Mouse (Mus musculus) mammary gland, adult 2 months (tissue): Measurements from ENCODE around the gene Vwa5b1. TPM values are rescaled to one million over a fixed set of nuclear protein-coding genes. Genes with fewer than 3 reads are reported as not detected.

Source experiments
- polyA plus RNA-seq: library from polyadenylated mRNA; depleted of rRNA; stranded (reverse); fragments of >200 nt; gene quantifications from 2 replicates; pipeline ENCODE4 v1.2.3, GENCODE M21; 2012; ENCODE audit warnings: low replicate concordance; rRNA removed

Vwa5b1 gene
- polyA plus RNA-seq, result not detected in 2 replicates

DNA sequence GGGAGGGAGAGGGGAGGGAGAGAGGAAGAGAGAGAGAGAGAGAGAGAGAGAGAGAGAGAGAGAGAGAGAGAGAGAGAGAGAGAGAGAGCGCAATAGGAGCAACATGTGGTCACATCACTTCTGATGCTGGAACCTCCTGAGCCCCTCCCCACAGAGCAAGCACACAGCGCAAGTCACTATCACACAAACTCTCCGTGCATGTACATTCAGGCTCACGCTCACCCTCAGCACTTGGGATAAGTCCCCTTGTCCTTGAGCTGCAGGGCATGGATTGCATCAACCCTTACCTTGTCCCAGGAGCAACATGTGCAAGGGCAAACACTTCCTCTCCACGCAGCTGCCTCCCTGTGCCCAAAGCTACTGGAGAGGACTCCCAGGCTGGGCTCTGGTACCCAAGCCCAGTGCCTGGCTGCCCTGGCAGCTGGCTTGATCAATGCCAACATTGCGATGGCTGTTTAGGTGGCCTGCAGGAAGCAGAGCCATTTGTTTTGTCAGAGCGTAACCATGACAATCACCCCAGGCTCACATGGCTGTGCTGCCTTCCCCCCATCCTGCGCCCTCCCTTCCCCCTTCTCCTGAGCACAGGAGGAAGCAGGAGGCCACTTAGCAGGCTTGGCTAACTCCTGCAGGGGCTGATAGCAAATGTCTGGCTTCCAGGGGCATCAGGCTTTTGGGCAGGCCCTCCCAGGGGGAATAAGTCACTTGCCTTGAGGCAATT is at the start of gene Vwa5b1:
Gene Vwa5b1 (minus strand): TSS at position 457 of the 718 bp plus-strand sequence.

Other genes with a start within 250 kb of the Vwa5b1 start
- gene Fam43b, start 239.4 kb downstream of the Vwa5b1 start, polyA plus RNA-seq, result 0.11 and 0.14 TPM in 2 replicates
- gene Mul1, start 201.2 kb downstream of the Vwa5b1 start, polyA plus RNA-seq, result 16.9 and 17.0 TPM in 2 replicates
- 6.5 and 20.3 TPM in 2 replicates for gene Camk2n1, start 181.6 kb downstream of the Vwa5b1 start, polyA plus RNA-seq
- gene Pla2g2c, start 88.9 kb upstream of the Vwa5b1 start, polyA plus RNA-seq, result not detected in 2 replicates
- 0.56 and 0.65 TPM in 2 replicates for gene Ubxn10, start 101.3 kb upstream of the Vwa5b1 start, polyA plus RNA-seq
- gene Pla2g2f, start 121.7 kb upstream of the Vwa5b1 start, polyA plus RNA-seq, result 0.14 and 6.7 TPM in 2 replicates
- gene Pla2g2d, start 139.9 kb upstream of the Vwa5b1 start, polyA plus RNA-seq, result 40.9 and 63.8 TPM in 2 replicates
- 4.8 and 5.6 TPM in 2 replicates for gene Pla2g5, start 227.6 kb upstream of the Vwa5b1 start, polyA plus RNA-seq
- not detected in 2 replicates for gene Gm13030, start 238.1 kb upstream of the Vwa5b1 start, polyA plus RNA-seq
- gene Pla2g2e, start 242.1 kb upstream of the Vwa5b1 start, polyA plus RNA-seq, result 3.1 and 3.3 TPM in 2 replicates